Mouse (Mus musculus) adrenal gland, adult (tissue): ENCODE measurements at regions not wholly inside any gene's neighbourhood (a gene's known extent, or its start where the extent isn't known, plus 50 kb on each side); places are given as distances from the start of the nearest gene placed in this dataset.
"Not testable (repeated sequence)": the region's sequence is repeated elsewhere in the genome, so short reads cannot be mapped to it uniquely, and the experiment has no call there.

ENCODE experiments used
- DNase-seq, 2 experiments: peaks; one replicate each; pipeline ENCODE4 v3.0.0; 2022 to 2023; ENCODE audit warnings: low spot score in 1 of 2; ENCODE audit not compliant: inconsistent age in 2 of 2

- not testable (repeated sequence) for DNase-seq
Observed at GRCm38 (mm10) chr17:62111703-62112102, 769.4 kb downstream of the Efna5 start.

- no peak for DNase-seq
Observed at GRCm38 (mm10) chr17:62109052-62109451, 772.1 kb downstream of the Efna5 start.

DNA sequence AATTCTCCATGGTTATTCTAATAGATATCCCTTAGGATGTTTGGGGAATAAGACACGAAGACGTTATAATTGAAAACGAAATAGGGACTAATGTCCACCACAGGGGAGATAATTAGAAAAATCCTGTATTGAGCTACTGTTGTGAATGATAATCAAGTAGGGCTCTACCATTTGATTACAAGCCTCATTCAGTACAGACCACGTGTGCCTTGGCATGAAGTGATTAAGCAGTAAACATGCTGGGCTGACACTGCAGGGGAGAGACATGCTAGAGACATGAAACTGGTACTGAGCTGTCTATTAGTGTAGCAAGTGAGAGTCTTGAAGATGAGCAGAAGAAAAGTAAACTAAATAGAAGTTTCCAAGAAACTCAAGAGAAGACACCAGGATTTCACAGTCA lies 797.8 kb downstream of the Efna5 start:
- no peak for DNase-seq

DNA sequence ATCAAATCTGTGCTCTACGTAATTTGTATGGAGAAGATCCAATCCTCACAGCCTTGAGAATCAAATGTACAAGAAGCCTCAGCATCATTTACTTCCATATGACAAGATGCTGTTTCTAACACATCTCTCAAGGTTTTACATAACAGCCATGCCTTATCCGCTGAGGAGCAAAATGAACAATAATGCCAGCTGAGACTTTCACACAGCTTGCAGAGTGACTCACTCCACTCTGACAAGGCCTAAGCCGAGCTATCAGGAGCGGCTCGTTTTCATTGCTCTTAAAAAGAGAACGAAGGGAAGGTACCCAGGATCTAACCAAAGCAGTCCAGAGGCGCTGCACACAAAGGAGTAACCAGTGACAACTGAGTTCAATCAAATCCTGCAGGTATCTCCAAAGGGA lies 803.5 kb downstream of the Efna5 start:
- peak in 1 of 2 experiments; percentile 22 for DNase-seq

DNA sequence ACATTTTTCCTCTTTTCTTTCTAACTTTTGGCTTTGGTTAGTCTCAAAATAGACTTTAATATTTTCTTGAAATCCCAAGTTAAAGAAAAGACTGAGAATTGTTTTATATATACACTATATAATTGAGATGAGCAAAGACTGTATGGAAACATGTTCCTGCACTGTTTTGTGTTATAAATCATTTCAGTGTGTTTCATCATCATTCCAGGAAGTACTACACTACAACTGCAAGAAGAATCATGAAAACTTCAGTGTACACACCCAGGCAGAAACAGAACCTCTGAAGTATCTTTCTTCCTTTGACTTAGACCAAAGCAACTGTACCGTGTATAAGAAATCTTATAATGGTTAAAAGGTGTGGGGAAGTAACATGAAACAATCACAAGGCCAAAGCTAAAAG lies 816.2 kb downstream of the Efna5 start:
- no peak for DNase-seq

- no peak for DNase-seq
Observed at GRCm38 (mm10) chr17:62058016-62058415, 823.1 kb downstream of the Efna5 start.

DNA sequence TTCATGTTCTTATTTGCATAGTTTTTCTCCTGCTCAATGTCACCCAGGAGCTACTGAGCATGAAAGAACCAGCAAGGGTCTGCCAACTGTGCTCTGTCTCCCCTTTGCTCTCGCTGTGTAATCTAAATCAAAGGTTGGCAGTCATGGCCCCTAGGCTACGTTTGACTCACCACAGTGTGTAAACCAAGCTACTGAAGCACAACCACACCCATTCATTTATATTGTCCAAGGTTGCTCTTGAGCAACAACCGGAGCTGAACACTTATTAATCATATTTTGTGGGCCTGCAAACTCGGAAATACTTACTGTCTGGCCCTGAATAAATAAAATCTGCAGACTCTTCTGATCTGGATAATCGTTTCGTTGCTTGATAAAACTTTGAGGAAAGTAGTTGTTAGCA lies 826.3 kb downstream of the Efna5 start:
- peak; percentile 51 to 84 for DNase-seq

DNA sequence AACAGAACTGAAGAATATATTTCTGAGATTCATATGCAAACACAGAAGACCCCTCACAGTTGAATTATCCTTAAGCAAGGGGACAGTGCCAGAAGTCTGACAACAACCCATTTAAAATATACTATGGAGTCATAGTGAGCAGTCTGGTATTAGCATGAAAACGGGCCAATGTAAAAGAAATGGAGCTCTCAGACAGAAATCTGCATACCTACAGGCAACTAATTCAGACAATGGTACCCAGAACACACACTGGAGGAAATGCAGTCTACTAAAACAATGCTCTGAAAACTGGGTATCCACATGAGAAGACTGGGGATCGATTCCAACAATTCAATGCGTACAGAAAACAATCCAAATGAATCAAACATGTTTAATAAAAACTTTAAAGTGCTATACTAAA lies 832.1 kb downstream of the Efna5 start:
- no peak for DNase-seq

GRCm38 (mm10) chr17:62030614-62031013 lies 850.5 kb downstream of the Efna5 start:
- no peak for DNase-seq
